Mouse (Mus musculus) G1E (cell line): Measurements from ENCODE around the gene Aqp8. TPM values are rescaled to one million over a fixed set of nuclear protein-coding genes. Genes with fewer than 3 reads are reported as not detected.

Experiments used
- ATAC-seq: 2 replicates; pipeline ENCODE4 v1.8.0; 2016; ENCODE audit warnings: mild to moderate bottlenecking; ENCODE audit not compliant: insufficient number of reproducible peaks, poor library complexity, low FRiP score, severe bottlenecking; ENCODE audit errors: extremely low read depth
- DNase-seq: peaks from one replicate; pipeline ENCODE4 v3.0.0; 2012; ENCODE audit warnings: low spot score
- H3K27me3 ChIP-seq: 2 replicates; pipeline ENCODE4 v1.6.1; 2012; ENCODE audit warnings: mild to moderate bottlenecking, low read length, inconsistent platforms; ENCODE audit not compliant: insufficient read depth
- H3K36me3 ChIP-seq: replicated peaks from 2 replicates; pipeline ENCODE3; 2012; ENCODE audit warnings: mild to moderate bottlenecking, inconsistent platforms
- H3K4me1 ChIP-seq: 2 replicates; pipeline ENCODE4 v1.6.1; 2012; ENCODE audit warnings: low read depth, low read length, inconsistent platforms, mixed read lengths; ENCODE audit not compliant: insufficient read depth
- H3K4me3 ChIP-seq: 2 replicates; pipeline ENCODE4 v1.5.1; 2012; ENCODE audit warnings: low read depth, mild to moderate bottlenecking, inconsistent platforms, low read length, moderate library complexity, mixed read lengths
- H3K9me3 ChIP-seq: replicated peaks from 2 replicates; pipeline ENCODE4 v1.6.1; 2012; ENCODE audit warnings: inconsistent platforms
- GATA1 ChIP-seq: IDR thresholded peaks from 2 replicates; pipeline ENCODE4 v1.6.1; 2012; ENCODE audit warnings: borderline replicate concordance, low read length, inconsistent platforms, mixed read lengths
- GATA2 ChIP-seq: IDR thresholded peaks from 2 replicates; pipeline ENCODE4 v1.6.1; 2012; ENCODE audit warnings: low read depth, low read length, inconsistent platforms, borderline replicate concordance
- POLR2AphosphoS5 ChIP-seq: IDR thresholded peaks from 2 replicates; pipeline ENCODE4 v1.6.1; 2012; ENCODE audit warnings: low read depth, low read length, inconsistent platforms; ENCODE audit not compliant: insufficient replicate concordance
- TAL1 ChIP-seq: conservative IDR thresholded peaks from 2 replicates; pipeline ENCODE4 v1.6.1; 2012; ENCODE audit warnings: low read depth, low read length, inconsistent platforms, mixed read lengths
- polyA plus RNA-seq: library from polyadenylated mRNA; stranded (reverse); fragments of >175 nt; gene quantifications from 2 replicates; pipeline ENCODE4 v1.2.3, GENCODE M21; 2012
- total RNA-seq, 2 experiments: library from RNA; stranded (forward) in 1 of 2; stranded (reverse) in 1 of 2; fragments of 200-1000 nt in 1 of 2; fragments of >200 nt in 1 of 2; fragmentation: Nextera tagmentation in 1 of 2; gene quantifications; 2 replicates each; pipeline ENCODE4 v1.2.3; 2014 to 2017

The Aqp8 gene
- total and polyA plus RNA-seq, 3 experiments: 0.46 to 2.8 TPM; not detected in 1

DNA sequence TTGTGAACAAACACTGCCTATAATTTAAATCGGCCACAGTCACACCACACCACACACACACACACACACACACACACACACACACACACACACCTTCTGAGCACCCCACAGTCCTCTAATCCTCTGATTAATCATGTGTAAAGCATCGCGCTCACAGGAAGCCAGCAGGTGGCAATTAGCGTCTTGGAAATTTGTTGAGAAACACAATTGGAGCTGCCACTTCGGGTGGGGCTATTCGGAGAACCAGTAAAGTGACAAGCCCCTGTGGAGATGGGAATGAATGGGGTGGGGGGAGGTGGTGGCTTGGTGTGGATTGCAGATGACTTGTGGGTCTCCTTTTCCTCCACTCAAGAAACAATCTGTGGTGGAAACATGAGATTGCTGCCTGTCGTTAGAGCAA is 45.9 kb downstream of the Aqp8 start:
- ATAC-seq (no peak), DNase-seq (no peak)
- TF ChIP-seq TAL1 (no peak), POLR2AphosphoS5 (no peak), GATA1 (no peak), GATA2 (no peak)
- no peaks in the 10 kb centered on the region for H3K4me1 ChIP-seq
- H3K27me3 ChIP-seq: 0 out of 2 replicates have a peak, but pooled peaks cover 3% of the 10 kb centered on the region
- H3K9me3 ChIP-seq: no peaks in the 10 kb centered on the region
- no peaks in the 10 kb centered on the region for H3K36me3 ChIP-seq
- H3K4me3 ChIP-seq: no peak overlapping the region

Other genes with a start within 250 kb of the Aqp8 start
- not detected in 2 replicates for gene Slc5a11, start 247.5 kb upstream of the Aqp8 start, total RNA-seq (2014; fragmentation: Nextera tagmentation)
- not detected in 2 replicates for gene Slc5a11, start 247.5 kb upstream of the Aqp8 start, total RNA-seq (2017)
- gene Slc5a11, start 247.5 kb upstream of the Aqp8 start, polyA plus RNA-seq: not detected in 2 replicates
- gene Lcmt1, start 92.5 kb upstream of the Aqp8 start, total RNA-seq (2014; fragmentation: Nextera tagmentation): 14.9 and 17.2 TPM in 2 replicates
- gene Lcmt1, start 92.5 kb upstream of the Aqp8 start, total RNA-seq (2017): 31.4 and 37.9 TPM in 2 replicates
- gene Lcmt1, start 92.5 kb upstream of the Aqp8 start, polyA plus RNA-seq: 3.8 and 5.6 TPM in 2 replicates
- gene Arhgap17, start 92.4 kb upstream of the Aqp8 start, total RNA-seq (2014; fragmentation: Nextera tagmentation): 80.8 and 89.0 TPM in 2 replicates
- gene Arhgap17, start 92.4 kb upstream of the Aqp8 start, total RNA-seq (2017): 16.1 and 21.1 TPM in 2 replicates
- gene Arhgap17, start 92.4 kb upstream of the Aqp8 start, polyA plus RNA-seq: 106 and 133 TPM in 2 replicates
- gene Zkscan2, start 38.2 kb downstream of the Aqp8 start, total RNA-seq (2014; fragmentation: Nextera tagmentation): not detected in 2 replicates
- gene Zkscan2, start 38.2 kb downstream of the Aqp8 start, total RNA-seq (2017): 0.06 and 0.33 TPM in 2 replicates
- not detected in 2 replicates for gene Zkscan2, start 38.2 kb downstream of the Aqp8 start, polyA plus RNA-seq